Mouse (Mus musculus) adrenal gland (tissue): ENCODE measurements around the gene Adgrg6.

Experiments
- intact Hi-C: fragments of 180-260 bp; cut with DNase I; formaldehyde crosslinking; loops from one replicate; pipeline ENCODE4 v1.15.1; 2025

Gene Adgrg6

GRCm38 (mm10) chr10:14491838-14492237 lies 53.6 kb downstream of the Adgrg6 start:
- intact Hi-C loops = no loop called here

GRCm38 (mm10) chr10:14483257-14483656 lies 62.2 kb downstream of the Adgrg6 start:
- intact Hi-C loops = no loop called here

GRCm38 (mm10) chr10:14482483-14482882 lies 63.0 kb downstream of the Adgrg6 start:
- intact Hi-C loops = no loop called here

- intact Hi-C loops = no loop called here
These were observed 64.5 kb downstream of the Adgrg6 start for GRCm38 (mm10) chr10:14480928-14481327.

GRCm38 (mm10) chr10:14476393-14476792 lies 69.1 kb downstream of the Adgrg6 start:
- intact Hi-C loops = no loop called here

- intact Hi-C loops = no loop called here
These were observed 69.8 kb downstream of the Adgrg6 start for GRCm38 (mm10) chr10:14475641-14476040.

- intact Hi-C loops = no loop called here
These were observed 70.7 kb downstream of the Adgrg6 start for GRCm38 (mm10) chr10:14474541-14475305.

GRCm38 (mm10) chr10:14471039-14471550 lies 74.4 kb downstream of the Adgrg6 start:
- intact Hi-C loops = no loop called here

- intact Hi-C loops = no loop called here
These were observed 76.8 kb downstream of the Adgrg6 start for GRCm38 (mm10) chr10:14468623-14469022.

GRCm38 (mm10) chr10:14463796-14464511 lies 81.5 kb downstream of the Adgrg6 start:
- intact Hi-C loops = no loop called here

- intact Hi-C loops = no loop called here
These were observed 84.4 kb downstream of the Adgrg6 start for GRCm38 (mm10) chr10:14460933-14461514.

GRCm38 (mm10) chr10:14460252-14460932 lies 85.1 kb downstream of the Adgrg6 start:
- intact Hi-C loops = no loop called here

- intact Hi-C loops = no loop called here
These were observed 85.6 kb downstream of the Adgrg6 start for GRCm38 (mm10) chr10:14459819-14460218.

- intact Hi-C loops = no loop called here
These were observed 86.1 kb downstream of the Adgrg6 start for GRCm38 (mm10) chr10:14459330-14459729.

- intact Hi-C loops = no loop called here
These were observed 91.0 kb downstream of the Adgrg6 start for GRCm38 (mm10) chr10:14454481-14454880.

- intact Hi-C loops = loop anchor here (2.0 kb wide), 1 partner anchor 253 kb away; the partner anchor contains the start of genes Nmbr and Vta1
These were observed 93.6 kb downstream of the Adgrg6 start for GRCm38 (mm10) chr10:14451811-14452210.

- intact Hi-C loops = loop anchor here (2.0 kb wide), 1 partner anchor 255 kb away; the partner anchor contains the start of genes Nmbr and Vta1
These were observed 95.4 kb downstream of the Adgrg6 start for GRCm38 (mm10) chr10:14450073-14450472.

- intact Hi-C loops = no loop called here
These were observed 99.7 kb downstream of the Adgrg6 start for GRCm38 (mm10) chr10:14445590-14446291.

- intact Hi-C loops = no loop called here
These were observed 104.4 kb downstream of the Adgrg6 start for GRCm38 (mm10) chr10:14440860-14441579.

- intact Hi-C loops = loop anchor here (5.0 kb wide), 1 partner anchor 303 kb away; the partner anchor contains the start of genes Nmbr and Vta1
These were observed 141.4 kb downstream of the Adgrg6 start for GRCm38 (mm10) chr10:14404070-14404469.
